Mouse (Mus musculus) heart, adult 2 months (tissue): ENCODE results near the gene Zfp61.

Experiments
- CTCF ChIP-seq: fragments of 200-600 bp; IDR thresholded peaks from 2 replicates; pipeline ENCODE4 v1.8.1; 2022; ENCODE audit warnings: antibody characterized with exemption, mild to moderate bottlenecking, moderate library complexity
- EP300 ChIP-seq: fragments of 200-500 bp; IDR thresholded peaks from 2 replicates; pipeline ENCODE4 v1.6.1; 2011; ENCODE audit warnings: low read depth, low read length, control low read depth; ENCODE audit not compliant: insufficient read depth
- POLR2A ChIP-seq: fragments of 200-500 bp; IDR thresholded peaks from 2 replicates; pipeline ENCODE4 v1.6.1; 2011; ENCODE audit warnings: mild to moderate bottlenecking, low read depth, low read length, control low read depth; ENCODE audit not compliant: insufficient read depth

GRCm38 (mm10) chr7:24286916-24287315 is 14.1 kb downstream of the Zfp61 start:
- TF ChIP-seq POLR2A (no peak), EP300 (no peak), CTCF (no peak)
